Mouse (Mus musculus): ENCODE measurements around the gene Alkbh5. TPM values are rescaled to one million over a fixed set of nuclear protein-coding genes. Genes with fewer than 3 reads are reported as not detected.

Gene Alkbh5
- polyA plus RNA-seq, 1 experiment from 2014 or later = 33.0 TPM

DNA sequence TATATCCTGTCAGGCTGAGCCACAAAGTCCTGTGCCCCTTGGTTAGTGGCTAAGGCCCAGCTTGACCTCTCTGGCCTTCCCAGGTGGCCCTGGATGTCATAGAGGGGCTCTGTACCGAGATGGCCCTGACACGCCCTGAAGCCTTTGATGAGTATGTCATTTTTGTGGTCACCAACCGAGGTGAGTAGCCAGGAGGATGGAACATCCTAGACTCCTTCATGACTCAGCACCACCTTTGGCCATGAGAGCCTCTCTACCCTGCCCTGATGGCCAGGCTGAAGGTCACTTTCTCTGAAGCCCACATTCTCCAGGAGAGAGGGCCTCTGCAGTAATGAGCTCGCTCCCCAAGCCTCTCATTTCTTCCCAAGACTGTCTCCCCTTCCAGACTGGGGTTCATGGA is 17.9 kb upstream of the Alkbh5 start:
- Histone ChIP-seq H3K4me2 (ENCODE audit: low read depth, low read length) (no peak overlapping the region), H3K9me3 (ENCODE audit: control insufficient read depth, low read length) (no peaks in the 10 kb centered on the region), H3K36me3 (ENCODE audit: control insufficient read depth, insufficient read depth, low read length) (no peaks in the 10 kb centered on the region), H3K27me3 (ENCODE audit: control insufficient read depth, insufficient read depth, low read depth, low read length) (no peaks in the 10 kb centered on the region), H3K4me3 (ENCODE audit: low read length) (no peak overlapping the region), H3K9ac (ENCODE audit: low read length) (no peak overlapping the region), H3K4me1 (replicated peaks; ENCODE audit: control insufficient read depth, insufficient read depth, low read length) (0 out of 2 replicates have a peak, but pooled peaks cover 2% of the 10 kb centered on the region), H3K27ac (ENCODE audit: low read length) (no peak overlapping the region)
- WGBS = 70% methylated on average over 4 of the region's 4 CpGs
- ATAC-seq (ENCODE audit: low read depth) = no peak

DNA sequence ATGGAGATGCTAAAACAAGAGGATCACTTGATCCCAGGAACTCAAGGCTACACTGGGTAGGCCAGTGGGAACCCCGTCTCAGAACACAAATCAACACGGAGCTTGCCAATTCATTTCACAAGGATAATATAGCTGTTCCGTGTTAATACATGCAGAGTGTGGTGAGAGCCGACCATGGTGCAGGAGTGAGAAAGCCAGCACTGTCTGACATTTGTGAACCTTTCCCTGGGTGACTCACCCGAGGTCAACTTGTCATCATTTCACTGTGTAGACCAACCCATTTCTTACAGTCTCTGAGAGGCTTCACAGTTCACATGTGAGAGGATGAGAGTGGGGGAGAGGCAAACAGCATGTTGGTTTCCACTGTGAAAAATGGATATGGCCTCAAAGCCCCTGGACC is 14.2 kb upstream of the Alkbh5 start:
- no peaks in the 10 kb centered on the region for H3K9me3 ChIP-seq (ENCODE audit: control insufficient read depth, low read length)
- H3K9ac ChIP-seq (ENCODE audit: low read length) = no peak overlapping the region
- ATAC-seq (ENCODE audit: low read depth) = no peak
- 68% methylated on average over 5 of the region's 5 CpGs for WGBS
- H3K4me1 ChIP-seq (replicated peaks; ENCODE audit: control insufficient read depth, insufficient read depth, low read length) = no peaks in the 10 kb centered on the region
- H3K36me3 ChIP-seq (ENCODE audit: control insufficient read depth, insufficient read depth, low read length) = no peaks in the 10 kb centered on the region
- no peaks in the 10 kb centered on the region for H3K27me3 ChIP-seq (ENCODE audit: control insufficient read depth, insufficient read depth, low read depth, low read length)
- H3K4me2 ChIP-seq (ENCODE audit: low read depth, low read length) = no peak overlapping the region
- H3K27ac ChIP-seq (ENCODE audit: low read length) = no peak overlapping the region
- H3K4me3 ChIP-seq (ENCODE audit: low read length) = no peak overlapping the region

DNA sequence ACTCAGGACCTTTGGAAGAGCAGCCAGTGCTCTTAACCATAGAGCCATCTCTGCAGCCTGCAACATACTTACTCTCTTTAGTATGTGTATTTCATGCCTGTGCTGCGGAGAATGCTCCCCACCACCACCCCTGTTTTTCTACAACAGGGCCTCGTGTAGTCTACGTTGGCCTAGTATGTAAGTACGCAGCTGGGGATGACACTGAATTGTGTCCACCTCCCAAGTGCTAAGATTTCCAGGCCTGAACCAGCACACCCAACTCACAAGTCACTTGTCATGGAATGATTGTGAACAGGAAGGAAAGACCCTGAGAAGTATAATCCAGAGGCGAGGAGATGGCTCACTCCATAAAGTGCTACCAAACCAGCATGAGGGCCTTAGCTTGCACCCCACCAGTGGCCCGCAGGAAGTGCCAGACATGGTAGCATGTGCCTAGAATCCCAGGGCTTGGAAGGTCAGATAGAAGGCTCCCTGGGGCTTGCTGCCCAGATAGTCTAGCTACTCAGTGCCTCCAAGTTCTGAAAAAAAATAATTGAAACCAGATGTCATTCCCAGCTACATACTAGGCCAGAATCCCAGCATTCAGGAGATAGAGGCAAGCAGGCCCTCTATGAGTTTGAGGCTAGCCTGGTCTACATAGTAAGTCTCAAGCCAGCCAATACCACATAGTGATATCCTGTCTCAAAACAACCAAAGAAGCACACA is 13.4 kb upstream of the Alkbh5 start:
- H3K4me2 ChIP-seq (ENCODE audit: low read depth, low read length) = no peak overlapping the region
- no peaks in the 10 kb centered on the region for H3K9me3 ChIP-seq (ENCODE audit: control insufficient read depth, low read length)
- WGBS = 83% methylated on average over 6 of the region's 6 CpGs
- H3K9ac ChIP-seq (ENCODE audit: low read length) = no peak overlapping the region
- no peak for ATAC-seq (ENCODE audit: low read depth)
- no peaks in the 10 kb centered on the region for H3K36me3 ChIP-seq (ENCODE audit: control insufficient read depth, insufficient read depth, low read length)
- H3K4me3 ChIP-seq (ENCODE audit: low read length) = no peak overlapping the region
- no peak overlapping the region for H3K27ac ChIP-seq (ENCODE audit: low read length)
- H3K4me1 ChIP-seq (replicated peaks; ENCODE audit: control insufficient read depth, insufficient read depth, low read length) = no peaks in the 10 kb centered on the region
- H3K27me3 ChIP-seq (ENCODE audit: control insufficient read depth, insufficient read depth, low read depth, low read length) = no peaks in the 10 kb centered on the region

DNA sequence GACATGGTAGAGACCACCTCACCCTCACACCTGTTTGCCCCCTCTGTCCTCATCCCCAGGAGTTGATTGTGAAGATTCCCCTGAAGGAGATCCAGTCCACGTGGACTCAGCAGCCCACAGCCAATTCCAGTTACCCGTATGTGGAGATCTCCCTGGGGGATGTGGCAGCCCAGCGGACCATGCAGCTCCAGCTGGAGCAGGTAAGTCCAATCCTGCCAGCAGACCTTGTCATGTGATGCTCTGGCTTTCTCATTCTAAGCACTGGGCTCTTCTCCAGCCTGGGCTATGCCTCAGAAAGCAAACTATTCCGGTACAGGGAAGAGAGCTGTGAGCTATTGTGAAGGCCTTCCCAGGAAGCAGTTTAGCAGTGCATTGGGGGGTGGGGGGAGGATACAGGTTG is 9.7 kb upstream of the Alkbh5 start:
- Histone ChIP-seq H3K9me3 (ENCODE audit: control insufficient read depth, low read length) (no peaks in the 10 kb centered on the region), H3K4me3 (ENCODE audit: low read length) (no peak overlapping the region), H3K27ac (ENCODE audit: low read length) (no peak overlapping the region), H3K27me3 (ENCODE audit: control insufficient read depth, insufficient read depth, low read depth, low read length) (no peaks in the 10 kb centered on the region), H3K4me2 (ENCODE audit: low read depth, low read length) (no peak overlapping the region), H3K4me1 (replicated peaks; ENCODE audit: control insufficient read depth, insufficient read depth, low read length) (no peaks in the 10 kb centered on the region), H3K36me3 (ENCODE audit: control insufficient read depth, insufficient read depth, low read length) (no peaks in the 10 kb centered on the region), H3K9ac (ENCODE audit: low read length) (no peak overlapping the region)
- no peak for ATAC-seq (ENCODE audit: low read depth)
- WGBS = 78% methylated on average over 4 of the region's 4 CpGs

DNA sequence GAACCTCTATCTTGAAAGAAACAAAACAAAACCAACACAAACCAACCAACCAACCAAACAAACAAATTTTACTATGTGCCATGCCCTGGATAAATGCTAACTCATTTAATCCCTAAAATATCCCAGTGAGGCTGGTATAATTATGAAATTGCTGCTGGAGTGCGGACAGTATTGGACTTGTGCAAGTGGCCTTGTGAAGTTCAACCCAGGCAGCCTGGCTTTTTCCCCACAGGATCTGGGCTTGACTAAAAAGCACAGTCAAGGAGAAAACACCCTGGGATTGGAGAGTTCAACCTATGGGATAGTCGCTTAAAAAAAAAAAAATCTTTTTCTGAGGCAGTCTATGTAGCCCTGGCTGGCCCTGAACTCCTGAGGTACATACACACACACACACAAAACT is 505 bp upstream of the Alkbh5 start:
- peak overlapping the region; percentile 88 for H3K9ac ChIP-seq (ENCODE audit: low read length)
- H3K4me3 ChIP-seq (ENCODE audit: low read length) = no peak overlapping the region
- H3K36me3 ChIP-seq (ENCODE audit: control insufficient read depth, insufficient read depth, low read length) = no peaks in the 10 kb centered on the region
- H3K4me1 ChIP-seq (replicated peaks; ENCODE audit: control insufficient read depth, insufficient read depth, low read length) = peaks cover 14% of the 10 kb centered on the region
- no peak overlapping the region; the same call in 1 of the 2 replicates for H3K4me2 ChIP-seq (ENCODE audit: low read depth, low read length)
- 95% methylated on average over 2 of the region's 2 CpGs for WGBS
- no peaks in the 10 kb centered on the region for H3K27me3 ChIP-seq (ENCODE audit: control insufficient read depth, insufficient read depth, low read depth, low read length)
- H3K27ac ChIP-seq (ENCODE audit: low read length) = no peak overlapping the region
- ATAC-seq (ENCODE audit: low read depth) = no peak
- no peaks in the 10 kb centered on the region for H3K9me3 ChIP-seq (ENCODE audit: control insufficient read depth, low read length)

DNA sequence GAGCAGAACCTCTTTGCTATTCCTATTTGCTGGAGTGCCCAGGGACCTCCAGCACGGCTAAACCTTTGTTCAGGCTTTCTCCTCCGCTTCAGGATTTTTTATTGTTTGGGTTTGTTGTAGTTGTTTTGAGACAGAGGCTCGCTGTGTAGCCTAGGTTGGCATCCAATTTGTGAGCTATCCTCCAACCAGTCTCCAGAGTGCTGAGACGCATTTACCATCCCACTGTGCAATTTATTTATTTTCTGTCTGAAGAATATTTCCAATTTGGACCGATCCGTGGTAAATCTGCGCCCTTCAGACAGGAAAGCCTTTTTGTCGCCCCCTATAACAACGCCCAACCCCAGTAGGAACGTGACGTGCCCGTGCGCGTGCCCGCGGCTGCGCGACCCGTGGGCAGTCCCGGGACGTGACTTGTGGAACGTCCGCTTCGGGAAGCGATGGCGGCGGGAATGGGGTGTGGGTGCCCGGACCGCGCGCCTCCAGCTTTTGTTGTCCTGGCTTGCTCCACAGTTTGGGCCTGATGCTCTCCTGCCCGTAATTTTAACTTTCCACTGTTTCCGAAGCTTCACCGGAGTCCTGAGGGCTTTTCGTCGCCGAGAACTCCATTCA is 782 bp downstream of the Alkbh5 start:
- ATAC-seq (ENCODE audit: low read depth) = peak; percentile 85
- under 1% methylated on average over 37 of the region's 37 CpGs for WGBS
- peak overlapping the region; percentile 100 for H3K27ac ChIP-seq (ENCODE audit: low read length)

DNA sequence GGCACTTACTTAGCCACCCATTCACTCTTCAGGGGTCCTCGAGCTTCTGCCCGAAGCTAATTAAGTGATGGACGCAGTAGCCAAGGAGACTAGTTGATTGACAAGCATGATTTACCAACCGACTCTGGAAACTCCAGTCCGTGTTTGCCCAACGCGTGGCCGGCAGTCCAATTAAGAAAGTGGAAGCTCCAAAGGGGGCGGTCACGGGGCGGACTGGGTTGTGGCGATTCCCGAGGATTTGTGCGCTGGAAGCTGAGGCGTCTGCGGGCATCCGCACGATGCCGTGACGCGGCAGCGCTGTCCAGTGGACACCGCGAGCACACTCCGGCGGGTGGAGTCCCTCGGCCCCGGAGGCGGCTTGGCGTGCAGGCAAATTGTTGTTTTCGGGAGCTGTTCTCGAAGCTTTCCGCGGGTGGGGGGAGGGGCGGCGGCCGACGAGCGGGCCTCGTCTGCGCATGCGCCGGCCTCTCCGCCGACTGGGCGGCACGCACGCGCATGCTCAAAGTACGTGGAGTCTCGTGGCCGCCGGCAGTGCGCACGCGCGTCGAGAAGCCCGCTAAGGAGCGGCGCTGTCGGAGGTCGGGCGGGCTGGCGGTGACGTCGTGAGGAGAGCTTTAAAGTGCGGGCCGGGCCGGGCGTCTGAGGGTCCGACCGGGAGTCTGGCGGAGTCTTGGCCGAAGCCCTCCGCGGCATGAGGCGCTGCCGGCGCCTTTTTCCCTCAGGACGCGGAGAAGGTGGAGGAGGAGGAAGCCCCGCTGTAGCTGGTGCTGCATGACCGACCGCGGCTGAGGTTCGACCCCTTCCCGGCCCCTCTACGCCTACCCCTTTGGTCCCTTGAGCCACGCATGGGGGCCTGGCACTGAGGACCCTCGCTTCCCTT is 1.5 kb downstream of the Alkbh5 start:
- H3K4me2 ChIP-seq (ENCODE audit: low read depth, low read length) = peak overlapping the region; percentile 94
- H3K9ac ChIP-seq (ENCODE audit: low read length) = peak overlapping the region; percentile 88
- no peaks in the 10 kb centered on the region for H3K27me3 ChIP-seq (ENCODE audit: control insufficient read depth, insufficient read depth, low read depth, low read length)
- H3K4me3 ChIP-seq (ENCODE audit: low read length) = peak overlapping the region; percentile 95
- peaks cover 5% of the 10 kb centered on the region for H3K36me3 ChIP-seq (ENCODE audit: control insufficient read depth, insufficient read depth, low read length)
- no peaks in the 10 kb centered on the region for H3K9me3 ChIP-seq (ENCODE audit: control insufficient read depth, low read length)
- WGBS = 0% methylated on average over 79 of the region's 91 CpGs
- H3K4me1 ChIP-seq (replicated peaks; ENCODE audit: control insufficient read depth, insufficient read depth, low read length) = peaks cover 23% of the 10 kb centered on the region
- peak; percentile 94 for ATAC-seq (ENCODE audit: low read depth)
- H3K27ac ChIP-seq (ENCODE audit: low read length) = peak overlapping the region; percentile 100

More for the DNA sequence above, 782 bp downstream of the Alkbh5 start:
- Histone ChIP-seq H3K4me2 (ENCODE audit: low read depth, low read length) (peak overlapping the region; percentile 64), H3K4me1 (replicated peaks; ENCODE audit: control insufficient read depth, insufficient read depth, low read length) (peaks cover 21% of the 10 kb centered on the region), H3K9ac (ENCODE audit: low read length) (peak overlapping the region; percentile 88), H3K9me3 (ENCODE audit: control insufficient read depth, low read length) (no peaks in the 10 kb centered on the region), H3K27me3 (ENCODE audit: control insufficient read depth, insufficient read depth, low read depth, low read length) (no peaks in the 10 kb centered on the region), H3K36me3 (ENCODE audit: control insufficient read depth, insufficient read depth, low read length) (peaks cover 1% of the 10 kb centered on the region; the same call in 1 of the 2 replicates), H3K4me3 (ENCODE audit: low read length) (peak overlapping the region; percentile 95)

DNA sequence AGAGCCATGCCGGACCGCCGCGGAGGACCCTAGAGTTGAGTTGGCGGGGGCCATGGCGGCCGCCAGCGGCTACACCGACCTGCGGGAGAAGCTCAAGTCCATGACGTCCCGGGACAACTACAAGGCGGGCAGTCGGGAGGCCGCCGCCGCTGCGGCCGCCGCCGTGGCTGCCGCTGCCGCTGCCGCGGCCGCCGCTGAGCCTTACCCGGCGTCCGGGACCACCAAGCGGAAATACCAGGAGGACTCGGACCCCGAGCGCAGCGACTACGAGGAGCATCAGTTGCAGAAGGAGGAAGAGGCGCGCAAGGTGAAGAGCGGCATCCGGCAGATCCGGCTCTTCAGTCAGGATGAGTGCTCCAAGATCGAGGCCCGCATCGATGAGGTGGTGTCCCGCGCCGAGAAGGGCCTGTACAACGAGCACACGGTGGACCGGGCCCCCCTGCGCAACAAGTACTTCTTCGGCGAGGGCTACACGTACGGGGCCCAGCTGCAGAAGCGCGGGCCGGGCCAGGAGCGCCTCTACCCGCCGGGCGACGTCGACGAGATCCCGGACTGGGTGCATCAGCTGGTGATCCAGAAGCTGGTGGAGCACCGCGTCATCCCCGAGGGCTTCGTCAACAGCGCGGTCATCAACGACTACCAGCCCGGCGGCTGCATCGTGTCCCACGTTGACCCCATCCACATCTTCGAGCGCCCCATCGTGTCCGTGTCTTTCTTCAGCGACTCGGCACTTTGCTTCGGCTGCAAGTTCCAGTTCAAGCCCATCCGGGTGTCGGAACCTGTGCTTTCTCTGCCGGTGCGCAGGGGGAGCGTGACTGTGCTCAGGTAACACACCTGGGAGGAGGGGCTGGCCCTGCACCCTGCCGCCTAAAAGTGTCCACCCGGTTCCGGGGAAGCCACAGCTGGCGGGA is 2.4 kb downstream of the Alkbh5 start:
- under 1% methylated on average over 93 of the region's 93 CpGs for WGBS
- H3K4me1 ChIP-seq (replicated peaks; ENCODE audit: control insufficient read depth, insufficient read depth, low read length) = peaks cover 23% of the 10 kb centered on the region
- H3K27me3 ChIP-seq (ENCODE audit: control insufficient read depth, insufficient read depth, low read depth, low read length) = no peaks in the 10 kb centered on the region
- H3K36me3 ChIP-seq (ENCODE audit: control insufficient read depth, insufficient read depth, low read length) = peaks cover 5% of the 10 kb centered on the region
- H3K27ac ChIP-seq (ENCODE audit: low read length) = peak overlapping the region; percentile 100
- H3K4me2 ChIP-seq (ENCODE audit: low read depth, low read length) = peak overlapping the region; percentile 94
- peak overlapping the region; percentile 88 for H3K9ac ChIP-seq (ENCODE audit: low read length)
- peak overlapping the region; percentile 95 for H3K4me3 ChIP-seq (ENCODE audit: low read length)
- H3K9me3 ChIP-seq (ENCODE audit: control insufficient read depth, low read length) = no peaks in the 10 kb centered on the region
- ATAC-seq (ENCODE audit: low read depth) = peak; percentile 2; the same call in 1 of the 2 replicates
